Mouse (Mus musculus) 416B (cell line): ENCODE results near the gene Ank3.

Experiments used
- DNase-seq: peaks from one replicate; pipeline ENCODE4 v3.0.0; 2011; ENCODE audit warnings: low read depth

The Ank3 gene

GRCm38 (mm10) chr10:69620692-69621382 lies 222.3 kb downstream of the Ank3 start:
- no peak for DNase-seq

GRCm38 (mm10) chr10:69627767-69628166 lies 229.2 kb downstream of the Ank3 start:
- DNase-seq, result no peak

DNA sequence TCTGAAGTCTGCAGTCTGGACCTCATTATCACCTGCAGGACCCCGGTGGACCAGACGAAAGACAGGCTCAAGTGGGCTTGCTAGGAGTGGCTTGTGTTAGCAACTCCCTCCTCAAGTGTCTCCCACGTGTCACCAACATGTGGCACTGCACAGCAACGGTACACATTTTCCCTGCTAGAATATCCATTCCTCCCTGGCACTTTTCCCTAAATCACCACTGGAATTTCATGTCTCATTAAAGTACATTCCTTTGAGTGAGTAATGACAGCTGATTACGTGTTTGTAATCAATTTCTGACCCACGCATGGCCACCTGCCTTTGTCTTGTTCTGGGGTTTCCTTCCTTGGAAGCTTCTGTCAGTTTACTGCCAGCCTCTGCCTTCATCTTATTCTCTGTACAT lies 230.2 kb downstream of the Ank3 start:
- DNase-seq, result no peak

DNA sequence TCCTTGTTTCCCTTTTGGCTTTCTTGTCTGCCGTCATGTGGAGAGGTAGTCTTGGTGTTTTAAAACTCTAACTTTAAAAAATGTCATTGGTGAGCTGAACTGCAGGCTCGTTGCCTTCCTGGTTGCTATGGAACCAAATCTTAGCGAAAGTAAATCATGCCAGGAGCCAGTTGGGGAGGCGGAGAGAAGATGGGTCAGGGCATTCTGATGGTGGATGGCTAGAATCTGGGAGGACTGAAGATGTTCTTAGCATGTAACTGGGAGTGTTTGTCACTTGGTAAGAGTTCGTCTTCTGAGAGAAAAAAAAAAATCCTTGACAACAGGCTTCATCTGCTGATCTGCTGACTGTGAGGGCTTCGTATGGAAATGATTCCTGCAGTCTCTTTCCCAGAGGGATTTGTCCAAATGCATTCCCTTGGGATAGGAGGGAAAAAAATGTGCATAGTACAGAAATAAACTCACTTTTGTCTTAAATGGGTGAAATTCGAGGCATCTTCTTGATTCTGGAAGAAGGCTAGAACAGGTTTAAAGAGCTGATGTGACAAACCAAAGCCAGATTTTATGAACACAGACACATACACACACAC lies 232.3 kb downstream of the Ank3 start:
- DNase-seq, result no peak

- no peak for DNase-seq
Observed at GRCm38 (mm10) chr10:69632885-69633284, 234.3 kb downstream of the Ank3 start.

GRCm38 (mm10) chr10:69634891-69635290 lies 236.3 kb downstream of the Ank3 start:
- no peak for DNase-seq

DNA sequence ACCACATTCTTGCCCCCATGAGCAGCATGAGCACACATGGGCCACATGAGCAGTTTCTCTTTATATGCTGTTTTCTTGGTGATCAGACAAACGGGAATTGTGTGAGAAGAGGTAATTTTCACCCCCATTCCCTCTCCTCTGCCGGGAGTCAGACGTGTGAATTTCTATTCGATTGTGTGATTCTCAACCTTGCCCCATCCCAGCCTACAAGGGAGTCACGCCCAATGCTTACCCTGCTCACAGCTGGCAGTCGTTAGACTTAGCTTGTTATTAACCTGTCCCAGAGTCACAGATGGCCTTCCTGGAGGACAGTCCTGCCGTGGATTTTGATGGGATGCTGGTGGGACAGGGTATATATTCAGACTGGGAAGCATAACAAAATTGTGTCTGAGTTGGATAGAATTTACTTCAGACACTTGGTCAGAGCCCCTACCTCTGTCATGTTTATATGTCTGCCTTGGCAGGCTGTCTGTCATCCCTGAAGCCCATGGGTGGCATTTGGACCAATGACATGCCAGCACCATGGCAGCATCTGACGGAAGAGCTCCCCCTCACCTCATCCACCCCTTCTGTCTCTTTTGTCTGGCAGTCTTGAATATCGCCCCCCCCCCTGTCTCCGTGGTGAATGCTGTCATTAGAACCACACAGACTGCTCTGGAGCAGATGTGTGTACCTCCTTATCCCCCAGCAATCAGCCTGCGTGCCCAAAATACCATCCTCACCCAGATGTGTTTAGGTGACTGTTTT lies 237.5 kb downstream of the Ank3 start:
- no peak for DNase-seq

GRCm38 (mm10) chr10:69639138-69639537 lies 240.6 kb downstream of the Ank3 start:
- no peak for DNase-seq

DNA sequence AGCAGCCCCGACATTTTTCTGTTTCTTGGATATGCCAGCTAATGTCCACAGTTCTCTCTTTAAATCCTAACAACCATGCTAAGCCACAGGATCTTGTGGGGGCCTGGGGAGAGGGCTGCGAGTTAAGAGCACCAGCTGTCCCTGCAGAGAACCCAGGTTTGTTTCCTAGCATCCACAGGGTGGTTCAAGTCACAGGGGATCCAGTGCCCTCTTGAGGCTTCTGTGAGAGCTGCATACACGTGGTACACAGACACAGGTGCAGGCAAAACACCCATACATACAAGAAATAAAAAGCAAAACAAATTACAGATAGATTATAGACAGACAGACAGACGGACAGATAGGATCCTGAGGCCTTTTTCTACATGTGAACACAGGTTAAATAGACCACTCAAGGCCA lies 242.0 kb downstream of the Ank3 start:
- DNase-seq, result no peak

- no peak for DNase-seq
Observed at GRCm38 (mm10) chr10:69643481-69643880, 244.9 kb downstream of the Ank3 start.

GRCm38 (mm10) chr10:69643986-69644385 lies 245.4 kb downstream of the Ank3 start:
- DNase-seq, result no peak

- DNase-seq, result no peak
Observed at GRCm38 (mm10) chr10:69645311-69645802, 246.8 kb downstream of the Ank3 start.

DNA sequence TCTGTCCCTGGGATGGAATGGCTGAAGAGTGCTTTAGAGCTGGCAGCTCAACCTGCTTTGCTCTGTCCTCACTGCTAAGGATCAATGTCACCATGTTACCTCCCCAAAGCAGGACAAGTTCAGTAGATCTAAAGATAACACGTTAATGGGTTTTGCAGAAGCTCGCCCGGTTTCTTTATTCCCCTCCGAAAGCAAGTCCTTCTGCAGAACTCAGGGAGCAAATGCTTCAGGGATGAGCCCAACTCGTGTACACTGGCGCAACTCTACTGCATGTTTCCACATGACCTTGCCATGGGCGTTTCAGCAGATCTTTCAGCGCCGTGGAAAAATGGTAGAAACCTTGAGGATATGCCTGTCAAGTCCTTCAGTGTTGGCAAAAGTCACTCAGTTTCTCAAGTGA lies 247.4 kb downstream of the Ank3 start:
- no peak for DNase-seq

GRCm38 (mm10) chr10:69650074-69650473 lies 251.5 kb downstream of the Ank3 start:
- DNase-seq, result no peak

GRCm38 (mm10) chr10:69652660-69653059 lies 254.1 kb downstream of the Ank3 start:
- no peak for DNase-seq

DNA sequence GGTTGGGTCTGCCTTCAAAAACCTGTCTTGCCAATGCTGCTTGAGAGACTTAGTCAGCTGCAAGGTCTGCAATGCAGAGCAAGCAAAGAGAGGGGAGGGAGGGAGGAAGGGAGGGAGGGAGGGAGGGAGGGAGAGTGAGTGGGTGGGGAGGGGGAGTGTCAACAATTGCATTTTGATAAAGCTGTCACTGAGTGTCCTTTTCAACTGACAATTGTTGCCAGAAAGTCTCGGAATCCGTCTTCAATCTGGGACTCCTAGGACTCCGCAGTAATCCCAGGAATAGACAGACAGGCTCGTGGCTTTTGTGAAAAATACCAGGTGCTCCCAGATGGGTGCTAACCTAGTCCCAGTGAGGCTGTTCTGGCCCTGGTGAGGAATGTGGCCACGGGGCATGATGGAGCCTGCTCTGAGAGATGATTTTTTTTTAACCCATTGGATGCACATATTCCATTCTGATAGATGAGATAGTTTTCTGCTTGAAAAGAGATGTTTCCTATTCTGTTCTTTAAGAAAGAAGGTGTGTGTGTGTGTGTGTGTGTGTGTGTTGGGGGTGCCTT lies 254.6 kb downstream of the Ank3 start:
- DNase-seq, result no peak

GRCm38 (mm10) chr10:69654176-69654575 lies 255.6 kb downstream of the Ank3 start:
- no peak for DNase-seq

- peak; percentile 61 for DNase-seq
Observed at GRCm38 (mm10) chr10:69654866-69655633, 256.5 kb downstream of the Ank3 start.

- DNase-seq, result peak; percentile 83
Observed at GRCm38 (mm10) chr10:69656321-69656720, 257.7 kb downstream of the Ank3 start.

- no peak for DNase-seq
Observed at GRCm38 (mm10) chr10:69659818-69660217, 261.2 kb downstream of the Ank3 start.

GRCm38 (mm10) chr10:69662338-69662737 lies 263.8 kb downstream of the Ank3 start:
- DNase-seq, result peak; percentile 72

GRCm38 (mm10) chr10:69667482-69667881 lies 268.9 kb downstream of the Ank3 start:
- no peak for DNase-seq
